8 mouse cellular contexts compared by ENCODE assay signal in genomic region chr14:75753991-75754817, GRCm38 (mm10). TPM values are rescaled to one million over a fixed set of nuclear protein-coding genes. Genes with fewer than 3 reads are reported as not detected.
DNase-seq lines count a peak whose midpoint lies in the region; ATAC-seq lines count a peak whose summit lies in the region.

Cog3 (minus strand) TSS chr14:75754517.

- peaks cover 4% of the 10 kb centered on the region; the same call in 1 of the 2 replicates for H3K36me3 ChIP-seq in forebrain, embryonic 14.5 days (ENCODE audit: control insufficient read depth, insufficient read depth, low read length)
- no peaks in the 10 kb centered on the region for H3K36me3 ChIP-seq in neural tube, embryonic 15.5 days

- under 1% methylated on average over 61 of the region's 78 CpGs for WGBS in forebrain, embryonic 14.5 days
- WGBS in neural tube, embryonic 15.5 days = under 1% methylated on average over 72 of the region's 78 CpGs

- H3K4me2 ChIP-seq in forebrain, embryonic 14.5 days (ENCODE audit: low read length) = peak within 1 kb of the TSS; percentile 90
- H3K4me2 ChIP-seq in neural tube, embryonic 15.5 days = peak within 1 kb of the TSS; percentile 85

- H3K27me3 ChIP-seq in forebrain, embryonic 14.5 days (replicated peaks; ENCODE audit: control insufficient read depth, insufficient read depth, low read length) = peaks cover 6% of the 10 kb centered on the region; the same call in 1 of the 2 replicates
- peaks cover 5% of the 10 kb centered on the region; the same call in 1 of the 2 replicates for H3K27me3 ChIP-seq in neural tube, embryonic 15.5 days (replicated peaks)

- peaks cover 23% of the 10 kb centered on the region for H3K4me1 ChIP-seq in forebrain, embryonic 14.5 days (ENCODE audit: control insufficient read depth, insufficient read depth, low read length)
- H3K4me1 ChIP-seq in neural tube, embryonic 15.5 days = peaks cover 35% of the 10 kb centered on the region

- H3K4me3 ChIP-seq in forebrain, embryonic 14.5 days (ENCODE audit: low read depth, low read length) = peak within 1 kb of the TSS; percentile 90
- H3K4me3 ChIP-seq in neural tube, embryonic 15.5 days (replicated peaks) = peak within 1 kb of the TSS; percentile 99

- intact Hi-C loops in heart, postnatal 14 days (cut with DNase I) = no loop called here

- H3K9ac ChIP-seq in forebrain, embryonic 14.5 days (ENCODE audit: low read length) = peak within 1 kb of the TSS; percentile 92
- peak within 1 kb of the TSS; percentile 90 for H3K9ac ChIP-seq in neural tube, embryonic 15.5 days (replicated peaks)

- peak; percentile 98 for ATAC-seq in forebrain, embryonic 14.5 days
- ATAC-seq in neural tube, embryonic 15.5 days (ENCODE audit: low FRiP score) = peak; percentile 97

- H3K27ac ChIP-seq in forebrain, embryonic 14.5 days (ENCODE audit: low read depth, low read length) = peak within 1 kb of the TSS; percentile 86
- peak within 1 kb of the TSS; percentile 85 for H3K27ac ChIP-seq in neural tube, embryonic 15.5 days (replicated peaks)

- peak; percentile 90 for DNase-seq in ES-CJ7 (ENCODE audit: low read depth, low spot score)
- DNase-seq in cerebellum, adult 11 months = peak; percentile 97
- peak; percentile 97 for DNase-seq in forebrain, embryonic 14.5 days (ENCODE audit: low spot score)
- DNase-seq in heart, postnatal 14 days = peak; percentile 98 to 99
- DNase-seq in layer of hippocampus, adult 11-12 months (ENCODE audit: low spot score) = peak; percentile 97
- DNase-seq in lung, adult 18-20 months = peak; percentile 97 to 98
- DNase-seq in testis, postnatal 14 days (ENCODE audit: low spot score) = peak; percentile 96

- no peaks in the 10 kb centered on the region for H3K9me3 ChIP-seq in forebrain, embryonic 14.5 days (replicated peaks; ENCODE audit: control insufficient read depth, low read length)
- H3K9me3 ChIP-seq in neural tube, embryonic 15.5 days (replicated peaks) = no peaks in the 10 kb centered on the region

RNA-seq across cellular contexts. Expression of gene Cog3, which starts in this region (rescaled TPM):
- 22.5 and 23.4 TPM in 2 replicates for polyA plus RNA-seq in forebrain, embryonic 14.5 days (2014; fragmentation: Nextera tagmentation; extraction: Ambion mirVana)
- total RNA-seq in heart, postnatal 14 days (2021) = 10 to 100 TPM; 13.6 to 14.3 TPM
- polyA plus RNA-seq in neural tube, embryonic 15.5 days (2015; fragmentation: Nextera tagmentation; extraction: Ambion mirVana) = 17.2 and 18.0 TPM in 2 replicates

Comparison
In these comparisons a context has a peak if more than half of its experiments do, and no peak if none do; other contexts are left out.
1. Peak in every context shown above with its lines: DNase-seq, ATAC-seq, H3K4me3 ChIP-seq and H3K27ac ChIP-seq.